Mouse (Mus musculus) CH12.LX (cell line): Measurements from ENCODE around the gene Adra2b.
A peak's percentile ranks its signal among the peaks of the same experiment; 100 is the strongest.

Source experiments
- CTCF ChIP-seq, 2 experiments: IDR thresholded peaks in 1 of 2; conservative IDR thresholded peaks in 1 of 2; 2 replicates each; pipeline ENCODE4 v1.5.1; 2011 to 2012; ENCODE audit warnings: low read depth in 2 of 2, low read length in 2 of 2, improper control_type of control experiment in 1 of 2, inconsistent platforms in 1 of 2, mild to moderate bottlenecking in 1 of 2, moderate library complexity in 1 of 2
- E2F4 ChIP-seq: IDR thresholded peaks from 2 replicates; pipeline ENCODE4 v1.6.1; 2011; ENCODE audit warnings: low read depth, low read length, improper control_type of control experiment; ENCODE audit not compliant: insufficient replicate concordance
- HCFC1 ChIP-seq: IDR thresholded peaks from 2 replicates; pipeline ENCODE4 v1.6.1; 2012; ENCODE audit warnings: low read depth, mild to moderate bottlenecking, inconsistent platforms, low read length, improper control_type of control experiment
- PAX5 ChIP-seq: IDR thresholded peaks from 2 replicates; pipeline ENCODE4 v1.6.1; 2012; ENCODE audit warnings: low read length, inconsistent platforms, mixed read lengths
- POLR2A ChIP-seq: IDR thresholded peaks from 2 replicates; pipeline ENCODE4 v1.6.1; 2011; ENCODE audit warnings: low read depth, mild to moderate bottlenecking, improper control_type of control experiment, low read length
- ZMIZ1 ChIP-seq: IDR thresholded peaks from 2 replicates; pipeline ENCODE4 v1.6.1; 2012; ENCODE audit warnings: low read depth, mild to moderate bottlenecking, inconsistent platforms, low read length, improper control_type of control experiment

- TF ChIP-seq CTCF (conservative IDR thresholded peaks at IDR 0.05 in 1 of 2, IDR thresholded peaks at IDR 0.05 in 1 of 2; ENCODE audit: low read depth in 2 of 2, low read length in 2 of 2) (peak; percentile 91 to 97), PAX5 (no peak), HCFC1 (no peak), ZMIZ1 (no peak), POLR2A (no peak), E2F4 (no peak)
These were observed 21.8 kb upstream of the Adra2b start for GRCm38 (mm10) chr2:127341159-127341558.
